Mouse (Mus musculus): ENCODE measurements around the gene Hpcal4.

GRCm38 (mm10) chr4:123201186-123202093 is 18.4 kb downstream of the Hpcal4 start, which contains the start of gene Nt5c1a:
- no peak for TF ChIP-seq CTCF (conservative IDR thresholded peaks at IDR 0.05; ENCODE audit: low read length)
- no peak for TF ChIP-seq POU5F1 (IDR thresholded peaks at IDR 0.05; ENCODE audit: borderline replicate concordance, low read length)
- TF ChIP-seq NANOG (IDR thresholded peaks at IDR 0.05; ENCODE audit: borderline replicate concordance, low read length) = no peak

Measured in E14TG2a.4 (cell line).